Mouse (Mus musculus) CD4-positive naive resting alpha-beta T cell, adult 57 days (primary cell): ENCODE measurements around the gene Arhgap32. TPM values are rescaled to one million over a fixed set of nuclear protein-coding genes. Genes with fewer than 3 reads are reported as not detected.

Experiments used
- total RNA-seq: library from RNA; stranded (reverse); gene quantifications from one replicate; pipeline ENCODE4 v1.2.4, GENCODE M21; 2023

Gene Arhgap32
- 0.27 TPM for total RNA-seq

DNA sequence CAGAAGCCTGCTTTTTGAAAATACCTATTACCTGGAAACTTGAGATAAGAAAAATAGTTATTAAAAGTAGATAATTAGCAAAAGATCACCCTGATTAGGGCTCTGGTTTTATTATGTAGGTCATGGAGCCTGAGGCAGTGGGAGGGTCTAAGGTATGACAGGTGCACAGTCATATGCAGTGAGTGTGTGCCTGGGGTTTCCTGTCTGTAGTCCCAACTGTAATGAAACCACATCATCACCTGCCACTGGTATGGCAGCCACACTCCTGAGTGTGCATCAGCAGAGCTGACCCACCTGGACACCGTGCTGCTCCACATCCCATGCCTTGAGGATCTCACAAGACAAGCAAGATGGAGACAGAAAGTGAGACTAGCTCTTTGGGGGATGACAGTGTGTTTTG lies at the start of gene Arhgap32:
Gene Arhgap32 (plus strand): TSS at position 351 of the 400 bp plus-strand sequence.

Other genes starting within 250 kb of the Arhgap32 start
- not detected for gene Barx2, start 202.7 kb upstream of the Arhgap32 start, total RNA-seq
- not detected for gene Kcnj5, start 228.2 kb downstream of the Arhgap32 start, total RNA-seq